Mouse (Mus musculus): ENCODE measurements around the gene Dock3. TPM values are rescaled to one million over a fixed set of nuclear protein-coding genes. Genes with fewer than 3 reads are reported as not detected.

Gene Dock3
- not detected for polyA plus RNA-seq (2012; fragmentation: generic; extraction: Trizol)

GRCm38 (mm10) chr9:107231539-107232139 lies at the start of gene Dock3:
TSS of gene Dock3 (minus strand) at chr9:107231909.

GRCm38 (mm10) chr9:106891829-106892551 lies 339.7 kb downstream of the Dock3 start, which contains the start of gene Manf:
TSS of gene Manf (minus strand) at chr9:106891979.

DNA sequence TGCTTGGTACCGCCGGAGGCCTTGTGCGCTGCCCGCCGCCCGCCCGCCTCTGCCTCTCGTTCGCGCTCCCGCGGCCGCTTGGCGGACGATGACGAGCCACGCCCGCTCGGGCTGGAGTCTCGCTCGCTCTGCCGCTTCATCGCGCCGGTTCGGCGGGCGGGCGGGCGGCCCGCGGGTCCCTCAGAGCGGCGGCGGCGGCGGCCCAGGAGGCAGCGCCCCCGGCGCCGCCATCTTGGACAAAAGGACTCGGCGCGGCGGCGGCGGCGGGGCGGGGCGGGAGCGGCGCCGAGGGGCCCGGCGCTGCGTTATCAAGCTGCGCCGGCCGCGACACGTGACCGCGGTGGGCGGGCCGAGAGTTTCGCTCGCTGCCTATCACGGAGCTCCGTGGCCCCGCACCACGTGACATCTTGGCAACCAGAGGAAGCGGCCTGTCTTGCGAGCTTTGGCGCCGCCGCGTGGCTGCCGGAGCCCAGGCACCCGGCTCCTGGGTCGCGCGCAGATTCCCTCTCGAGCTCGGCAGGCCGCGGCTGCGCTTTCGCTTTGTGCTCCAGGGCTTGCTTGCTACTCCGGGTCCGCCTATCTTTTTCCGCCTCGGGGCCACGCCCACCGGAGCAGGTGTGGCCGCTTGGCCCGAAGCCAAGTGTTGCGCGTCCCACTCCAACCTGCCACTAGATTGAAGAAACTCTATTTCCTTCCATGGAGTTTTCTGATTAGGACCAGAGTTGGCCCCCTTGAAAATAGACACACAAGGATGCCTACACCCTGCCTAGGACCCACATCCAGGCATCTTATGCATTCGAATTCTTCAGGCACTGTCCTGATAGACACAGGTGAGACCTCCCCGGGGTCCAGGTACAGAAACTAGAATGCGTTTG lies 344.6 kb downstream of the Dock3 start, which contains the start of gene Rbm15b:
Gene Rbm15b, minus strand, starts transcription at position 601 of the 875 bp plus-strand sequence.

Other genes with a start within 250 kb of the Dock3 start
- under 1 TPM; 0.28 to 0.84 TPM for gene Mapkapk3, start 58.0 kb upstream of the Dock3 start, polyA plus RNA-seq (2012; fragmentation: generic; extraction: Trizol)
- gene Cish, start 64.1 kb upstream of the Dock3 start, polyA plus RNA-seq (2012; fragmentation: generic; extraction: Trizol): 1 to 10 TPM in 1 of 2 experiments, under 1 TPM in 1; 0.97 to 1.4 TPM
- gene Hemk1, start 106.4 kb upstream of the Dock3 start, polyA plus RNA-seq (2012; fragmentation: generic; extraction: Trizol): 1 to 10 TPM; 5.8 to 8.9 TPM
- under 1 TPM; 0.08 to 0.24 TPM for gene 6430571L13Rik, start 108.7 kb upstream of the Dock3 start, polyA plus RNA-seq (2012; fragmentation: generic; extraction: Trizol)
- not detected for gene Cacna2d2, start 167.7 kb upstream of the Dock3 start, polyA plus RNA-seq (2012; fragmentation: generic; extraction: Trizol)